Mouse (Mus musculus) neural tube, embryonic 11.5 days (tissue): Measurements from ENCODE around the gene Oprm1. TPM values are rescaled to one million over a fixed set of nuclear protein-coding genes. Genes with fewer than 3 reads are reported as not detected.

Source experiments
- ATAC-seq: fragments of 200-750 bp; cut with Nextera tagmentation; 2 replicates; pipeline ENCODE4 v1.8.0; 2017; ENCODE audit warnings: moderate number of reproducible peaks, mild to moderate bottlenecking, moderate TSS enrichment, moderate library complexity; ENCODE audit not compliant: insufficient read depth, low FRiP score, low TSS enrichment
- DNase-seq: peaks from one replicate; pipeline ENCODE4 v3.0.0-alpha.2; 2015; ENCODE audit warnings: low spot score
- H3K27ac ChIP-seq: fragments of 300-500 bp; sonication (generic); 2 replicates; pipeline ENCODE4 v1.5.1; 2014; ENCODE audit warnings: low read depth, mild to moderate bottlenecking, low read length
- H3K27me3 ChIP-seq: fragments of 300-500 bp; sonication (generic); 2 replicates; pipeline ENCODE4 v1.6.1; 2014; ENCODE audit warnings: mild to moderate bottlenecking, low read length, mixed read lengths; ENCODE audit not compliant: control insufficient read depth, insufficient read depth
- H3K36me3 ChIP-seq: fragments of 300-500 bp; sonication (generic); 2 replicates; pipeline ENCODE4 v1.6.1; 2014; ENCODE audit warnings: mild to moderate bottlenecking, low read length, moderate library complexity, mixed read lengths; ENCODE audit not compliant: control insufficient read depth, insufficient read depth
- H3K4me1 ChIP-seq: fragments of 300-500 bp; sonication (generic); 2 replicates; pipeline ENCODE4 v1.6.1; 2014; ENCODE audit warnings: low read length, mixed read lengths; ENCODE audit not compliant: control insufficient read depth, insufficient read depth
- H3K4me2 ChIP-seq: fragments of 300-500 bp; sonication (generic); 2 replicates; pipeline ENCODE4 v1.6.1; 2014; ENCODE audit warnings: low read depth, mild to moderate bottlenecking, moderate library complexity
- H3K4me3 ChIP-seq: fragments of 300-500 bp; sonication (generic); 2 replicates; pipeline ENCODE4 v1.5.1; 2014; ENCODE audit warnings: low read depth, low read length
- H3K9ac ChIP-seq: fragments of 300-500 bp; sonication (generic); 2 replicates; pipeline ENCODE4 v1.6.1; 2014; ENCODE audit warnings: mild to moderate bottlenecking, low read length
- H3K9me3 ChIP-seq: fragments of 300-500 bp; sonication (generic); 2 replicates; pipeline ENCODE4 v1.6.1; 2016; ENCODE audit warnings: low read length; ENCODE audit not compliant: control insufficient read depth
- WGBS: fragments of 180-500 bp; shearing (Covaris S2); extraction: QIAGEN DNeasy Blood & Tissue Kit; methylation state at CpG from one replicate; pipeline ENCODE4 v1.1.7; 2014; 5-methylcytosine and 5-hydroxymethylcytosine counted together
- polyA plus RNA-seq: library from polyadenylated mRNA; unstranded; fragments of >200 nt; fragmentation: Nextera tagmentation; extraction: Ambion mirVana; gene quantifications from 2 replicates; pipeline ENCODE4 v1.2.1, GENCODE M21; 2014

Oprm1 gene
- polyA plus RNA-seq, 1 experiment from 2014 or later, result 0.77 TPM

DNA sequence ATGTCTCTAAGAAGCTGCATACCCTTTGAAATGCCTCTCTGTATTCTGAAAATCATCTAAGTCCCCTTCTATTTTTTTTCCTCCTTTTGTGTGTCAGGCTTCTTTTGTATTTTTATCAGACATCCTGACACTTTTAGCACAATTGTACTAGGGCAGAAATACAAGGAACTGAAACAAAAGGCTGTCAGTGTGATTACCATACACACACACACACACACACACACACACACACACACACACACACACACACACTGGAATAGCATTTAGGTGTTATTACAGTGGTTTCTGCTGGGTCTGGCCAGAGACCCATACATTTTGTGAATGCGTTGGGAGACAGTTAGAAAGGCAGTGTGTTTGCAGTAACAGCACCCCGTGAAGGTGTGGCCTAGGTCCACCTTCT lies 275.2 kb downstream of the Oprm1 start:
- Histone ChIP-seq H3K27ac (no peak overlapping the region), H3K4me3 (no peak overlapping the region), H3K36me3 (no peaks in the 10 kb centered on the region), H3K4me2 (no peak overlapping the region), H3K9me3 (no peaks in the 10 kb centered on the region), H3K9ac (no peak overlapping the region), H3K4me1 (no peaks in the 10 kb centered on the region), H3K27me3 (no peaks in the 10 kb centered on the region)
- DNase-seq (no peak), ATAC-seq (no peak)
- 94% methylated on average over 2 of the region's 2 CpGs for WGBS

DNA sequence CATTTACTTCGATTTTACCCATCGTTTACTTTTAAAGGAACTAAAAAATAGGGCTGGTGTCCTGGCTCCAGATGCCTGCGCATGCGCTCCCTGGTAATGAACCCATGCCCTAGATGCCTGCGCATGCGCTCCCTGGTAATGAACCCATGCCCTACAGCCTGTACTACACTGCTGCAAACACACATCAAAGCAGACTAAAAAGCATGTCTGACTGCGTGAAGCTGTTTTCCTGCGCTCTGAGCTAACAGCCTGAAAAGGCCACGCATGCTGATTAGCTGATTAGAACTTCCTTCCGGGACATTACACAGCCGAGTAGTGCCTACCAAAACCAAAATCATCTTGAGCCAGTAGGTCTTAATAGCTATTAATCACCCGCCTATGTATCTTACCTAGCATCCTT lies 277.2 kb downstream of the Oprm1 start:
- no peaks in the 10 kb centered on the region for H3K9me3 ChIP-seq
- no peak overlapping the region for H3K27ac ChIP-seq
- ATAC-seq, result peak; percentile 48; the same call in 1 of the 2 replicates
- WGBS, result 78% methylated on average over 12 of the region's 12 CpGs
- no peak overlapping the region for H3K4me2 ChIP-seq
- no peak for DNase-seq
- H3K27me3 ChIP-seq, result no peaks in the 10 kb centered on the region
- no peak overlapping the region for H3K4me3 ChIP-seq
- H3K36me3 ChIP-seq, result no peaks in the 10 kb centered on the region
- H3K4me1 ChIP-seq, result no peaks in the 10 kb centered on the region
- H3K9ac ChIP-seq, result no peak overlapping the region

DNA sequence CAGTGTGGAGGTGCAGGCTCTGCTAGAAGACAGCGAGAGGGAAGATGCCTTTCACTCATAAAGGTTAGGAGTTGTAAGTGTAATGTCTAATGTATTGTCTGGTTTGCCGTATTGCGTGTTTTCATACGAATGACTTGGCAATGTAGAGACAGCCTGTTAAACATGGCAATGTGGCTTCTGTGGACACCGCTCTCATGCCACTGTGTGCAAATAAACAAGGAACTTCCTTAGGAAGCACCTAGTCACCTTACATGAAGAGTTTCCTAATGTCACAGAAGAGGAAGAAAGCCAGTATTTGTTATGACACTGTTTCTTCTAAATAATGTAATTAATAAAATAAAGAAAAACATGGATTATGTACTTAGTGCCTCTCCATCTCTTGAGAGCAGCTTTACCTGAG lies 278.9 kb downstream of the Oprm1 start:
- Histone ChIP-seq H3K4me3 (no peak overlapping the region), H3K9me3 (no peaks in the 10 kb centered on the region), H3K9ac (no peak overlapping the region), H3K4me1 (no peaks in the 10 kb centered on the region), H3K27me3 (no peaks in the 10 kb centered on the region), H3K27ac (no peak overlapping the region), H3K36me3 (no peaks in the 10 kb centered on the region), H3K4me2 (no peak overlapping the region)
- 92% methylated on average over 5 of the region's 5 CpGs for WGBS
- no peak for DNase-seq
- no peak for ATAC-seq

DNA sequence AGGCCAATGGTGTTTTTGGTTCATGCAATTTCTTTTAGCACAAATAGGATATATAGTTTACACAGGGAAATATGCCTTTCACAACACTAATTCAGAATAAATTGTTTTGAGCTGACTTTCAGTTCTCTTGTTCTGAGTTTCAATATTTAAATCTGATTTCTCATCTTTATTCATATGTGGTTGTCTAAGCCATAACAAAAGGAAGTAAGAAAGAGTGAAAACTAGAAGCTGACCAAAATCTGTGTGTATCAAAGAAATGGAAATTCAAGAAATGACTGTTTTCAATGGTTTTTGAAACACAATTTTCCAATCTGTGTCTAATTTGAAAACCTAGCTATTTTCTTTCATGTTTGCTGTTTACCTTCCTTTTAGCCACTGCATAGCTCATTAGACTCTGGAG lies 282.7 kb downstream of the Oprm1 start:
- Histone ChIP-seq H3K4me3 (no peak overlapping the region), H3K4me2 (no peak overlapping the region), H3K27ac (no peak overlapping the region), H3K9me3 (no peaks in the 10 kb centered on the region), H3K4me1 (no peaks in the 10 kb centered on the region), H3K27me3 (no peaks in the 10 kb centered on the region), H3K36me3 (no peaks in the 10 kb centered on the region), H3K9ac (no peak overlapping the region)
- ATAC-seq, result no peak
- no peak for DNase-seq

DNA sequence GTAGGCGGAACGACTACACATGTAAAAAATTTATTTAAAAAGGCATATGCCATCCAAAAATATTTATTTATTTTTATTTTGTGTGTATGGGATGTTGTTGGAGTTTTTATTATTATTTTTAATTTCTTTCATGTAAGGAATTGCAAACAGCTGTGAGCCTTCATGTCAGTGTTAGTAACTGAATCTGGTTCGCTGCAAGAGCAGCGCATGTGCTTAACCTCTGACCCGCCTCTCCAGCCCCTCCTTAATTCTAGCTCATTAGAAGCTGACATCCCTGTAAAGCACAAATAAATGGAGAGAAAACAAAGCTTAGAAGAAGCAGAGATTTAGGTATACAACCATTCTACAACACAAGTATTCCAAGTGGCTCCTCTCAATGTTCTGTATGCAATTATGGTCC lies 285.6 kb downstream of the Oprm1 start:
- Histone ChIP-seq H3K36me3 (no peaks in the 10 kb centered on the region), H3K27ac (no peak overlapping the region), H3K9me3 (no peaks in the 10 kb centered on the region), H3K4me2 (no peak overlapping the region), H3K9ac (no peak overlapping the region), H3K27me3 (no peaks in the 10 kb centered on the region), H3K4me3 (no peak overlapping the region), H3K4me1 (no peaks in the 10 kb centered on the region)
- DNase-seq (no peak), ATAC-seq (no peak)
- WGBS, result 75% methylated on average over 5 of the region's 5 CpGs

DNA sequence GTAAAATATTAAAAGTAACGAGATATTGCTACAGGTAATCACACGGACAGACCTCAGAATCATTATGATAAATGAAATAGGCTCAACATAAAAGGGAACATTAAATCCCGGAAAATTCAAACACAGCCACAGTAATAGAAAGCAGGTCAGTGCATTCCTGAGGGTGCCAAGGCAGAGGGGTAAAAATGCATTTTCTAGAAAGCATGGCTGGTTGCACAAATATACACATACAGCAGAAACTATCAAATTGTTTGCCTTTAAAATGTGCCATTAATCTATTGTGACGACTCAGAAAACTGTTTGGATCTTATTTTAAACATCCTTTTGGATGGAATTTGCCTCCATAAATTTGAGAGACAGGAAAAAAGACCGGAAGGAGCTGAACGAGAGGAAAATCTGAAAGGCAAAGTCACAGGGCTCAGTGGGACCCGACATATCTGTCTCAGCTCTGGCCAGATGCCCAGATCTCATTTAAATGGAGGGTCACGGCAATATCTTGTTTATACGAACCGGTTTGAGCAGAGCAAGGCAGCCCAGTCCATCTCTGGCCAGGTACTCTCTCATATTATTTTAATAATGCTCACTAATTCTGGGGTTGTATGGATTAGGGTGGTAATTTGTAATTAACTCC lies 289.1 kb downstream of the Oprm1 start:
- DNase-seq (no peak), ATAC-seq (no peak)
- Histone ChIP-seq H3K9me3 (no peaks in the 10 kb centered on the region), H3K4me3 (no peak overlapping the region), H3K27me3 (no peaks in the 10 kb centered on the region), H3K9ac (no peak overlapping the region), H3K27ac (no peak overlapping the region), H3K36me3 (no peaks in the 10 kb centered on the region), H3K4me2 (no peak overlapping the region), H3K4me1 (no peaks in the 10 kb centered on the region)
- 67% methylated on average over 10 of the region's 10 CpGs for WGBS

DNA sequence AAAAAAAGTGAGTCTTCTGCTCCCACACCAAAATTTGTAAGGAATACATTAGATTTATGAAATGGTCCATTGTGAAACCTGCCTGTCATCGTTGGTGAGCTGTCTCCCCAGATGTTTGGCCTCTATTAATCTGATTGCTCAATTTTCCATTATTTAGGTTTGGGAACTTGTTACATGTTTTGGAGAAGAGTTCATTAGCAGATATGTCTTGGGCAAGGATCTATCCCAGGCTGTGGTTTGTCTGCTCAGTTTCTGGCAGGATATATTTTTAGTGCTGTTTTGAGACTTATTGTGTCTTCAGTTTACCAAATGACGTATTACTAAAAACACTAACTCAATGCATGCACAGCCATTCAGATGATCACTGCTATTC lies 289.6 kb downstream of the Oprm1 start:
- Histone ChIP-seq H3K9ac (no peak overlapping the region), H3K27me3 (no peaks in the 10 kb centered on the region), H3K36me3 (no peaks in the 10 kb centered on the region), H3K4me3 (no peak overlapping the region), H3K4me1 (no peaks in the 10 kb centered on the region; the same call in 1 of the 2 replicates), H3K4me2 (no peak overlapping the region), H3K9me3 (no peaks in the 10 kb centered on the region), H3K27ac (no peak overlapping the region)
- WGBS, result 92% methylated on average over 2 of the region's 2 CpGs
- no peak for DNase-seq
- no peak for ATAC-seq

DNA sequence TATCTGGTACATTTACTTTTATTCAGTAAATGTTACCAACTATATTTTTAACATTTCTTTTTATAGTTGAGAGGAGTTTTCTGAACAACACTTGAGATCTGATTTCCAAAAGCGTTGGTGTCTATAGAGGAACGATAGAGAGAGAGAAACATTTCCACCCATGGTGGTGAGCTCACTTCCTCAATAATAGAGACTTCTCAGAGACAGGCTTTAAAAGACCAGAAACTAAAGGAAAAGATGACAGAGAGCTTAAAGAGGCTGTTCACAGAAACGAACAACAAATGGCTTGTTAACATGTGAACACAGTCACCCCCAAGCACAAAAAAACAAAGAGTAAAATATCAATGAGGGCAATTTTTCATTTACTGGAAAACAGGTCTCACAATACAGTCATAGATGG lies 291.6 kb downstream of the Oprm1 start:
- no peak for ATAC-seq
- Histone ChIP-seq H3K9ac (no peak overlapping the region), H3K4me2 (no peak overlapping the region), H3K27me3 (no peaks in the 10 kb centered on the region), H3K9me3 (no peaks in the 10 kb centered on the region), H3K4me3 (no peak overlapping the region), H3K27ac (no peak overlapping the region), H3K36me3 (no peaks in the 10 kb centered on the region), H3K4me1 (no peaks in the 10 kb centered on the region; the same call in 1 of the 2 replicates)
- DNase-seq, result no peak
- 91% methylated on average over 3 of the region's 3 CpGs for WGBS

DNA sequence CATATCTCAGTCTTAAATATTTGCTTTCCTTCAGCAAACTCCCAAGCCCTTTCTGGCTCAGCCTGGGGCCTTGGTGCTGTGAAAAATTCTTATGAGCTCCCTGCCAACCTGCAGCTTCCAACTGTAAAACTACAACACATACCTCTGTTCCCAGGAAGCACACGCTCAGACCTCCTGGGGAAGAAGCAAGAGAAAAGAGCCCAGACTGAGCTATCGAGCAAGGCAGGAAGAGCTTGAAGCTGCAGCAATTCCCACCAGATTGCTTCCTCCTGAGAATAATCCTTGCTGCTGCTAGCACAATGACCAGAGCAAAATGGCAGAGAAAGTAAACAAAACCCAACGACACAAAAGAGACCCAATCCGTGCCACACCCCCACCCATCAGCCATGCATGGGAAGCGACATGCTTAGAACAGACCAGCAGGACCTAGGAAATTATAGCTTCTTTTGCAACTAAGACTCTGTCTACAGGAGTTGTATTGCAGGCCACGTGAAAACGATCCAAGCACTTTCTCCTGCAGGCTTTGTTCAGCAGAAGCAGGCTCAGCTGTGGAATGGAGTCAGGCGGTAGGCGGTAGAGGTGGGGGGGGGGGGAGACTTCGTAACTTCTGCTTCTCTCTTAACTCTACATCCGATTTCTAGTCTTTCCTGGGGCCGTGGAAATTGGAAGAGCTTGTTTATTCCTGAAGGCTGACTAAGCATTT lies 294.2 kb downstream of the Oprm1 start, which contains the start of gene Ipcef1:
Gene Ipcef1 (minus strand): TSS at position 164 of the 703 bp plus-strand sequence.
- Histone ChIP-seq H3K4me3 (no peak within 1 kb of the TSS), H3K9ac (no peak within 1 kb of the TSS; the same call in 1 of the 2 replicates), H3K27ac (no peak within 1 kb of the TSS), H3K36me3 (no peaks in the 10 kb centered on the region), H3K27me3 (no peaks in the 10 kb centered on the region), H3K4me2 (peak within 1 kb of the TSS; percentile 25; the same call in 1 of the 2 replicates), H3K9me3 (no peaks in the 10 kb centered on the region), H3K4me1 (no peaks in the 10 kb centered on the region; the same call in 1 of the 2 replicates)
- ATAC-seq, result peak; percentile 53; the same call in 1 of the 2 replicates
- DNase-seq, result no peak
- 31% methylated on average over 12 of the region's 12 CpGs for WGBS
